Mouse (Mus musculus): ENCODE measurements at regions not wholly inside any gene's neighbourhood (a gene's known extent, or its start where the extent isn't known, plus 50 kb on each side); places are given as distances from the start of the nearest gene placed in this dataset.

- no peak overlapping the region for H3K4me2 ChIP-seq (ENCODE audit: low read depth, low read length)
- no peaks in the 10 kb centered on the region for H3K27me3 ChIP-seq (replicated peaks; ENCODE audit: control insufficient read depth, insufficient read depth, low read length)
- H3K9me3 ChIP-seq (ENCODE audit: control insufficient read depth, low read length) = no peaks in the 10 kb centered on the region
- H3K4me1 ChIP-seq (ENCODE audit: control insufficient read depth, insufficient read depth, low read length) = no peaks in the 10 kb centered on the region
- no peaks in the 10 kb centered on the region for H3K36me3 ChIP-seq (ENCODE audit: control insufficient read depth, insufficient read depth, low read length)
- 70% methylated on average over 4 of the region's 4 CpGs for WGBS
- H3K9ac ChIP-seq (ENCODE audit: low read depth, low read length) = no peak overlapping the region
- DNase-seq (ENCODE audit: low spot score) = no peak
- no peak overlapping the region for H3K4me3 ChIP-seq (ENCODE audit: low read depth, low read length)
- H3K27ac ChIP-seq (replicated peaks; ENCODE audit: low read depth, low read length) = no peak overlapping the region
- ATAC-seq (ENCODE audit: low read depth) = no peak
Observed at GRCm38 (mm10) chr1:168058769-168059168, 369.7 kb downstream of the Lmx1a start.

- Histone ChIP-seq H3K9me3 (ENCODE audit: control insufficient read depth, low read length) (no peaks in the 10 kb centered on the region), H3K4me3 (ENCODE audit: low read depth, low read length) (no peak overlapping the region), H3K4me2 (ENCODE audit: low read depth, low read length) (no peak overlapping the region), H3K9ac (ENCODE audit: low read depth, low read length) (no peak overlapping the region), H3K27me3 (replicated peaks; ENCODE audit: control insufficient read depth, insufficient read depth, low read length) (no peaks in the 10 kb centered on the region), H3K27ac (replicated peaks; ENCODE audit: low read depth, low read length) (no peak overlapping the region), H3K4me1 (ENCODE audit: control insufficient read depth, insufficient read depth, low read length) (no peaks in the 10 kb centered on the region), H3K36me3 (ENCODE audit: control insufficient read depth, insufficient read depth, low read length) (no peaks in the 10 kb centered on the region)
- 63% methylated on average over 7 of the region's 7 CpGs for WGBS
- DNase-seq (ENCODE audit: low spot score) (peak; percentile 63), ATAC-seq (ENCODE audit: low read depth) (no peak)
Observed at GRCm38 (mm10) chr1:168064065-168064664, 367.9 kb downstream of the Pbx1 start.

GRCm38 (mm10) chr1:168065598-168066041, 366.4 kb downstream of the Pbx1 start:
- no peak for DNase-seq (ENCODE audit: low spot score)
- no peaks in the 10 kb centered on the region for H3K36me3 ChIP-seq (ENCODE audit: control insufficient read depth, insufficient read depth, low read length)
- ATAC-seq (ENCODE audit: low read depth) = no peak
- 61% methylated on average over 6 of the region's 6 CpGs for WGBS
- no peak overlapping the region for H3K4me3 ChIP-seq (ENCODE audit: low read depth, low read length)
- H3K27ac ChIP-seq (replicated peaks; ENCODE audit: low read depth, low read length) = no peak overlapping the region
- no peak overlapping the region for H3K4me2 ChIP-seq (ENCODE audit: low read depth, low read length)
- no peaks in the 10 kb centered on the region for H3K27me3 ChIP-seq (replicated peaks; ENCODE audit: control insufficient read depth, insufficient read depth, low read length)
- H3K9ac ChIP-seq (ENCODE audit: low read depth, low read length) = no peak overlapping the region
- no peaks in the 10 kb centered on the region for H3K9me3 ChIP-seq (ENCODE audit: control insufficient read depth, low read length)
- H3K4me1 ChIP-seq (ENCODE audit: control insufficient read depth, insufficient read depth, low read length) = no peaks in the 10 kb centered on the region

GRCm38 (mm10) chr1:168066810-168067209, 365.3 kb downstream of the Pbx1 start:
- Histone ChIP-seq H3K4me2 (ENCODE audit: low read depth, low read length) (no peak overlapping the region), H3K36me3 (ENCODE audit: control insufficient read depth, insufficient read depth, low read length) (no peaks in the 10 kb centered on the region), H3K4me1 (ENCODE audit: control insufficient read depth, insufficient read depth, low read length) (no peaks in the 10 kb centered on the region), H3K27ac (replicated peaks; ENCODE audit: low read depth, low read length) (no peak overlapping the region), H3K27me3 (replicated peaks; ENCODE audit: control insufficient read depth, insufficient read depth, low read length) (no peaks in the 10 kb centered on the region), H3K4me3 (ENCODE audit: low read depth, low read length) (no peak overlapping the region), H3K9me3 (ENCODE audit: control insufficient read depth, low read length) (no peaks in the 10 kb centered on the region), H3K9ac (ENCODE audit: low read depth, low read length) (no peak overlapping the region)
- no peak for ATAC-seq (ENCODE audit: low read depth)
- whole genome bisulfite sequencing = 75% methylated on average over 6 of the region's 6 CpGs
- no peak for DNase-seq (ENCODE audit: low spot score)

GRCm38 (mm10) chr1:168068003-168068919, 363.8 kb downstream of the Pbx1 start:
- 65% methylated on average over 9 of the region's 9 CpGs for WGBS
- ATAC-seq (ENCODE audit: low read depth) = no peak

GRCm38 (mm10) chr1:168068920-168069590, 363.0 kb downstream of the Pbx1 start:
- Histone ChIP-seq H3K4me3 (ENCODE audit: low read depth, low read length) (no peak overlapping the region), H3K4me1 (ENCODE audit: control insufficient read depth, insufficient read depth, low read length) (no peaks in the 10 kb centered on the region), H3K4me2 (ENCODE audit: low read depth, low read length) (no peak overlapping the region), H3K9ac (ENCODE audit: low read depth, low read length) (no peak overlapping the region), H3K27me3 (replicated peaks; ENCODE audit: control insufficient read depth, insufficient read depth, low read length) (no peaks in the 10 kb centered on the region), H3K27ac (replicated peaks; ENCODE audit: low read depth, low read length) (no peak overlapping the region), H3K9me3 (ENCODE audit: control insufficient read depth, low read length) (no peaks in the 10 kb centered on the region), H3K36me3 (ENCODE audit: control insufficient read depth, insufficient read depth, low read length) (no peaks in the 10 kb centered on the region)
- WGBS = 84% methylated on average over 1 of the region's 1 CpGs
- DNase-seq (ENCODE audit: low spot score) (no peak), ATAC-seq (ENCODE audit: low read depth) (no peak)

More at GRCm38 (mm10) chr1:168068003-168068919, 363.8 kb downstream of the Pbx1 start:
- no peak overlapping the region for H3K4me3 ChIP-seq (ENCODE audit: low read depth, low read length)
- H3K4me2 ChIP-seq (ENCODE audit: low read depth, low read length) = no peak overlapping the region
- no peak overlapping the region for H3K27ac ChIP-seq (replicated peaks; ENCODE audit: low read depth, low read length)
- no peaks in the 10 kb centered on the region for H3K4me1 ChIP-seq (ENCODE audit: control insufficient read depth, insufficient read depth, low read length)
- H3K9ac ChIP-seq (ENCODE audit: low read depth, low read length) = no peak overlapping the region
- peak; percentile 62 for DNase-seq (ENCODE audit: low spot score)
- no peaks in the 10 kb centered on the region for H3K27me3 ChIP-seq (replicated peaks; ENCODE audit: control insufficient read depth, insufficient read depth, low read length)
- no peaks in the 10 kb centered on the region for H3K36me3 ChIP-seq (ENCODE audit: control insufficient read depth, insufficient read depth, low read length)
- H3K9me3 ChIP-seq (ENCODE audit: control insufficient read depth, low read length) = no peaks in the 10 kb centered on the region
